Mouse (Mus musculus) intestine, embryonic 14.5 days (tissue): ENCODE measurements at regions not wholly inside any gene's neighbourhood (a gene's known extent, or its start where the extent isn't known, plus 50 kb on each side); places are given as distances from the start of the nearest gene placed in this dataset.

Experiments used
- ATAC-seq: fragments of 200-750 bp; cut with Nextera tagmentation; replicated peaks from 2 replicates; pipeline ENCODE4 v1.8.0; 2017; ENCODE audit warnings: low read depth, moderate number of reproducible peaks, moderate TSS enrichment, moderate library complexity; ENCODE audit not compliant: low FRiP score, low TSS enrichment
- DNase-seq: peaks from one replicate; pipeline ENCODE4 v3.0.0-alpha.2; 2018; ENCODE audit warnings: low spot score
- H3K27ac ChIP-seq: fragments of 300-500 bp; sonication (generic); 2 replicates; pipeline ENCODE4 v1.5.1; 2014; ENCODE audit warnings: low read depth, mild to moderate bottlenecking, control low read depth
- H3K27me3 ChIP-seq: fragments of 300-500 bp; sonication (generic); replicated peaks from 2 replicates; pipeline ENCODE4 v1.6.1; 2014; ENCODE audit warnings: low read length, control low read depth; ENCODE audit not compliant: control insufficient read depth, insufficient read depth
- H3K36me3 ChIP-seq: fragments of 300-500 bp; sonication (generic); 2 replicates; pipeline ENCODE4 v1.6.1; 2014; ENCODE audit warnings: low read length, control low read depth; ENCODE audit not compliant: control insufficient read depth, insufficient read depth
- H3K4me1 ChIP-seq: fragments of 300-500 bp; sonication (generic); replicated peaks from 2 replicates; pipeline ENCODE4 v1.6.1; 2014; ENCODE audit warnings: low read length, control low read depth, mixed read lengths; ENCODE audit not compliant: control insufficient read depth, insufficient read depth
- H3K4me2 ChIP-seq: fragments of 300-500 bp; sonication (generic); 2 replicates; pipeline ENCODE4 v1.6.1; 2014; ENCODE audit warnings: low read length
- H3K4me3 ChIP-seq: fragments of 300-500 bp; sonication (generic); 2 replicates; pipeline ENCODE4 v1.5.1; 2014; ENCODE audit warnings: low read depth, low read length, control low read depth, mixed read lengths
- H3K9ac ChIP-seq: fragments of 300-500 bp; sonication (generic); 2 replicates; pipeline ENCODE4 v1.6.1; 2014; ENCODE audit warnings: mild to moderate bottlenecking, low read length
- H3K9me3 ChIP-seq: fragments of 300-500 bp; sonication (generic); 2 replicates; pipeline ENCODE4 v1.6.1; 2016; ENCODE audit warnings: low read length, control low read depth; ENCODE audit not compliant: control insufficient read depth
- WGBS: fragments of 180-500 bp; shearing (Covaris S2); extraction: QIAGEN DNeasy Blood & Tissue Kit; methylation state at CpG from one replicate; pipeline ENCODE4 v1.1.7; 2014; 5-methylcytosine and 5-hydroxymethylcytosine counted together

- ATAC-seq: no peak
- H3K9me3 ChIP-seq: peaks cover 7% of the 10 kb centered on the region; the same call in 1 of the 2 replicates
- 69% methylated on average over 1 of the region's 1 CpGs for WGBS
- H3K27me3 ChIP-seq: no peaks in the 10 kb centered on the region
- no peaks in the 10 kb centered on the region for H3K36me3 ChIP-seq
- H3K9ac ChIP-seq: no peak overlapping the region
- peaks cover 8% of the 10 kb centered on the region for H3K4me1 ChIP-seq
- no peak for DNase-seq
- no peak overlapping the region for H3K4me2 ChIP-seq
- H3K4me3 ChIP-seq: no peak overlapping the region
- no peak overlapping the region for H3K27ac ChIP-seq
These were observed 164.7 kb upstream of the Rgmb start for GRCm38 (mm10) chr17:15995493-15995892.

- H3K27me3 ChIP-seq: no peaks in the 10 kb centered on the region
- ATAC-seq: peak; percentile 62; the same call in 1 of the 2 replicates
- H3K4me3 ChIP-seq: no peak overlapping the region
- no peak overlapping the region for H3K9ac ChIP-seq
- 41% methylated on average over 7 of the region's 7 CpGs for WGBS
- H3K9me3 ChIP-seq: peaks cover 4% of the 10 kb centered on the region; the same call in 1 of the 2 replicates
- H3K27ac ChIP-seq: no peak overlapping the region
- H3K4me1 ChIP-seq: peaks cover 8% of the 10 kb centered on the region
- H3K36me3 ChIP-seq: no peaks in the 10 kb centered on the region
- no peak for DNase-seq
- no peak overlapping the region for H3K4me2 ChIP-seq
These were observed 162.8 kb upstream of the Rgmb start for GRCm38 (mm10) chr17:15993361-15994287.

DNA sequence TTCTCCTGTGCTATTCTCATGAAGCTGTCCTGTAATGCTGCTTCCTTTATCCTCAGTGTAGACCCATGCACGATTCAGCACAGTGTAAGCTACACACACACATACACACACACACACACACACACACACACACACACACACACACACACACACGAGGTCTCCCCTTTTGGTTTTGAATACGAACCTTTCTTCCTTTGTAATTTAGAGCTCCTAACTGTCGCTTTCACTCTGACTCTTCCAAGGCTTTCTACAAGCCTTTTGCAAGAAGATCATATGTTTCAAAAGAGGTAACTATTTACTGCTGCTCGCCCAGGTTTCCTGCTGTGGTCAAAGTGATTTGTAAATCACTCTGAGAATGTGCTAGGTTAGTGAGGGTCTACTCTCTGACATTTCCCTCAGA lies 161.1 kb upstream of the Rgmb start:
- Histone ChIP-seq H3K4me2 (no peak overlapping the region), H3K36me3 (no peaks in the 10 kb centered on the region), H3K27ac (no peak overlapping the region), H3K27me3 (no peaks in the 10 kb centered on the region), H3K4me3 (no peak overlapping the region), H3K4me1 (peaks cover 8% of the 10 kb centered on the region), H3K9ac (no peak overlapping the region), H3K9me3 (no peaks in the 10 kb centered on the region)
- DNase-seq (no peak), ATAC-seq (no peak)
- WGBS: 65% methylated on average over 5 of the region's 5 CpGs

DNA sequence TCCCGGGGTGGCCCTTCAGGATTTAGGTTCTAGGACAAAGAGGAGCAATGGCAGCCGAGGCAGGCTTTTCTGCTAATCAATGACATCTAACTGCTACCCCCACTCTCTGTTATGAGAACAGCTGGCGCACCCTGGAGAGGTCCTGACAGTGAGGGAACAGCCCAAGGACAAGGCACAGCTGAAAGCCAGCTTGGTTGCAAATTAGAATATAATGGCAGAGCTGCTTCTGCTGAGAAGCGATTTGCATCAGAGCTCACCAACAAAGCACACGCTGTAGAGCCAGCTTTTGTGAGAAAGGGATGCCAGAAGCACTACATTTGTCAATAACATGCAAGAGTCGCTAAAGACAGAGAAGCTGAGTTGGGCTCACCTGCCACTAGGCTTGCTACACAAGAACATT lies 159.5 kb upstream of the Rgmb start:
- ATAC-seq: no peak
- no peaks in the 10 kb centered on the region for H3K36me3 ChIP-seq
- DNase-seq: no peak
- no peak overlapping the region for H3K27ac ChIP-seq
- no peak overlapping the region for H3K4me2 ChIP-seq
- H3K9me3 ChIP-seq: no peaks in the 10 kb centered on the region
- WGBS: 32% methylated on average over 6 of the region's 6 CpGs
- peaks cover 8% of the 10 kb centered on the region for H3K4me1 ChIP-seq
- H3K4me3 ChIP-seq: no peak overlapping the region
- H3K27me3 ChIP-seq: no peaks in the 10 kb centered on the region
- no peak overlapping the region for H3K9ac ChIP-seq

DNA sequence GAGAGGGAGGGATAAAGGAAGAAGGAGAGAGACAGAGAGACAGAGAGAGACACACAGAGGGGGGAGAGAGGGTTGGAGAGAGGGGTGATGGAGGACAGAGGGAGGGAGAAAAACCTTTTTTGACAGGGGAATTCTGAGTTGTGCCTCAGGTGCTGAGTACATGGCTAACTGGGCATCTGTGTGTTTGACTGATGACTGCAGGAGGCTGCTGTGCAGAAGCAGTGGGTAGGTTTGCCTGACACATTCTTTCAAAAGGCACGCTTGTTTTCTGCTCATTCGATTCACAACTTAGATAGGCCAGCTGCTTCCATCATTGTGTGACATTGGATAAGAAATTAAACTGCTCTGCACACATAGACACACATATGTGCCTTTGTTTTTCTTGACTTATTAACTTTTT lies 150.7 kb upstream of the Rgmb start:
- Histone ChIP-seq H3K27me3 (no peaks in the 10 kb centered on the region), H3K9ac (no peak overlapping the region), H3K4me1 (no peaks in the 10 kb centered on the region), H3K27ac (no peak overlapping the region), H3K4me2 (no peak overlapping the region), H3K36me3 (no peaks in the 10 kb centered on the region), H3K4me3 (no peak overlapping the region), H3K9me3 (no peaks in the 10 kb centered on the region)
- 49% methylated on average over 2 of the region's 2 CpGs for WGBS
- DNase-seq: no peak
- no peak for ATAC-seq

GRCm38 (mm10) chr17:15977374-15978031 lies 146.7 kb upstream of the Rgmb start:
- H3K4me1 ChIP-seq: peaks cover 3% of the 10 kb centered on the region; the same call in 1 of the 2 replicates
- DNase-seq (peak; percentile 60), ATAC-seq (no peak)
- H3K9me3 ChIP-seq: no peaks in the 10 kb centered on the region
- H3K4me3 ChIP-seq: no peak overlapping the region
- no peak overlapping the region for H3K27ac ChIP-seq
- WGBS: 45% methylated on average over 7 of the region's 7 CpGs
- H3K36me3 ChIP-seq: no peaks in the 10 kb centered on the region
- H3K4me2 ChIP-seq: no peak overlapping the region
- no peaks in the 10 kb centered on the region for H3K27me3 ChIP-seq
- H3K9ac ChIP-seq: no peak overlapping the region

GRCm38 (mm10) chr17:15971351-15971685 lies 140.5 kb upstream of the Rgmb start:
- 61% methylated on average over 3 of the region's 3 CpGs for WGBS
- ATAC-seq (0 out of 2 replicates have a peak, but pooled peaks have one; percentile 55), DNase-seq (no peak)
- Histone ChIP-seq H3K27ac (0 out of 2 replicates have a peak overlapping the region, but pooled peaks have one; percentile 5), H3K36me3 (no peaks in the 10 kb centered on the region), H3K4me1 (peaks cover 6% of the 10 kb centered on the region; the same call in 1 of the 2 replicates), H3K4me2 (no peak overlapping the region), H3K4me3 (no peak overlapping the region), H3K27me3 (no peaks in the 10 kb centered on the region), H3K9ac (no peak overlapping the region), H3K9me3 (no peaks in the 10 kb centered on the region)

DNA sequence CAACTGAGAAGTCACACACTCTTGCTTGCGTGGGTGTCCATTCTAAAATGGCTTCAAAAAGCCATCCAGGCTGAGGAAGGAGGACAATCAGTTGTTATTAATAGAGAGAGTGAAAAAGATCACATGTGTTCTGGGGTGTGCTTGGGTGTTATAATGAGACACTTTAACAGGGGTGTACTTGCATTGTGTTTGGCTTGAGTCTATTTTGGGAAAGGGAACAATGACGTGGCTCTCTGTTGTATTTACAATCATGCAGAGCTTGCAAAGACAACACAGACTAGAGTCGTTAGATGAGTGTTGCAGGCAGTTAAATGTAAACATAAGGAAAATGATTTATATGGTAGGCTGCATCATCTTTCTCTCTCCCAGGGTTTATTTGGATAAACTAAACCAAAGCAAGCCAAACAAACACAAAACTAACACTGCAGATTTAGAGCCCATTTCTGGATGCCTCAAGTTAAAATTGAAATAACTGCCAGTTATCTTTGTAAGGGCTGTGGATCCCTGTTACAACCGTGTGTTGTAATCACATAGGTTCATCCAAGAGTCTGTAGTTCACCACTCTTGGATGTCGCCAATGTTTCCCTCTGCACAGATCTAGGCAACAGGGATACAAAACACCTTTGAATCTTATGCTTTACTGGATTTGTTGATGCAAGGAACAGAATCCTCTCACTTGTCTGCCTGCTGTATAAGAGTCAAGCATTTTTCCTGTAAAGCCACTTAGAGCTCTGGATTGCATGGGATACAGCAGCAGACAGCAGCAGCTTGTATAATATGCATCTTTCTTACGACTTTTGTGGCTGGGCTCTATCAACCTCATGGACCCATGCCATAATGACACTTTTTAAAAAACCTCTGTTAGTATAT lies 139.9 kb upstream of the Rgmb start:
- peaks cover 3% of the 10 kb centered on the region; the same call in 1 of the 2 replicates for H3K4me1 ChIP-seq
- H3K4me3 ChIP-seq: no peak overlapping the region
- peak; percentile 40; the same call in 1 of the 2 replicates for ATAC-seq
- H3K9ac ChIP-seq: no peak overlapping the region
- WGBS: 34% methylated on average over 6 of the region's 6 CpGs
- H3K4me2 ChIP-seq: no peak overlapping the region
- DNase-seq: no peak
- peak overlapping the region; percentile 76; the same call in 1 of the 2 replicates for H3K27ac ChIP-seq
- no peaks in the 10 kb centered on the region for H3K36me3 ChIP-seq
- no peaks in the 10 kb centered on the region for H3K9me3 ChIP-seq
- H3K27me3 ChIP-seq: no peaks in the 10 kb centered on the region
